Mouse (Mus musculus) forebrain, embryonic 11.5 days (tissue): ENCODE results near the gene Esr1. TPM values are rescaled to one million over a fixed set of nuclear protein-coding genes. Genes with fewer than 3 reads are reported as not detected.
"Not testable (repeated sequence)": the region's sequence is repeated elsewhere in the genome, so short reads cannot be mapped to it uniquely, and the experiment has no call there.

Experiments
- ATAC-seq: fragments of 200-750 bp; cut with Nextera tagmentation; replicated peaks from 2 replicates; pipeline ENCODE4 v1.8.0; 2017; ENCODE audit warnings: moderate TSS enrichment; ENCODE audit not compliant: low FRiP score
- DNase-seq: peaks from one replicate; pipeline ENCODE4 v3.0.0-alpha.2; 2017; ENCODE audit warnings: low spot score
- H3K27ac ChIP-seq: fragments of 300-500 bp; sonication (generic); 2 replicates; pipeline ENCODE4 v1.5.1; 2014; ENCODE audit warnings: low read depth, low read length
- H3K27me3 ChIP-seq: fragments of 300-500 bp; sonication (generic); 2 replicates; pipeline ENCODE4 v1.6.1; 2014; ENCODE audit warnings: mild to moderate bottlenecking, low read length, mixed read lengths; ENCODE audit not compliant: control insufficient read depth, insufficient read depth
- H3K36me3 ChIP-seq: fragments of 300-500 bp; sonication (generic); 2 replicates; pipeline ENCODE4 v1.6.1; 2014; ENCODE audit warnings: mild to moderate bottlenecking, low read length, moderate library complexity, mixed read lengths; ENCODE audit not compliant: control insufficient read depth, insufficient read depth
- H3K4me1 ChIP-seq: fragments of 300-500 bp; sonication (generic); replicated peaks from 2 replicates; pipeline ENCODE4 v1.6.1; 2014; ENCODE audit warnings: low read length, mixed read lengths; ENCODE audit not compliant: control insufficient read depth, insufficient read depth
- H3K4me2 ChIP-seq: fragments of 300-500 bp; sonication (generic); 2 replicates; pipeline ENCODE4 v1.6.1; 2014; ENCODE audit warnings: low read depth, mild to moderate bottlenecking, low read length, moderate library complexity, mixed read lengths; ENCODE audit not compliant: severe bottlenecking
- H3K4me3 ChIP-seq: fragments of 300-500 bp; sonication (generic); 2 replicates; pipeline ENCODE4 v1.5.1; 2014; ENCODE audit warnings: low read depth, low read length
- H3K9ac ChIP-seq: fragments of 300-500 bp; sonication (generic); 2 replicates; pipeline ENCODE4 v1.6.1; 2014; ENCODE audit warnings: low read length
- H3K9me3 ChIP-seq: fragments of 300-500 bp; sonication (generic); 2 replicates; pipeline ENCODE4 v1.6.1; 2016; ENCODE audit warnings: low read length, mixed read lengths; ENCODE audit not compliant: control insufficient read depth
- WGBS: fragments of 180-500 bp; shearing (Covaris S2); extraction: QIAGEN DNeasy Blood & Tissue Kit; methylation state at CpG from one replicate; pipeline ENCODE4 v1.1.7; 2014; 5-methylcytosine and 5-hydroxymethylcytosine counted together
- polyA plus RNA-seq: library from polyadenylated mRNA; unstranded; fragments of >200 nt; fragmentation: Nextera tagmentation; extraction: Ambion mirVana; gene quantifications from 2 replicates; pipeline ENCODE4 v1.2.1, GENCODE M21; 2014

Esr1 gene
- polyA plus RNA-seq, 1 experiment from 2014 or later = 0.13 TPM

DNA sequence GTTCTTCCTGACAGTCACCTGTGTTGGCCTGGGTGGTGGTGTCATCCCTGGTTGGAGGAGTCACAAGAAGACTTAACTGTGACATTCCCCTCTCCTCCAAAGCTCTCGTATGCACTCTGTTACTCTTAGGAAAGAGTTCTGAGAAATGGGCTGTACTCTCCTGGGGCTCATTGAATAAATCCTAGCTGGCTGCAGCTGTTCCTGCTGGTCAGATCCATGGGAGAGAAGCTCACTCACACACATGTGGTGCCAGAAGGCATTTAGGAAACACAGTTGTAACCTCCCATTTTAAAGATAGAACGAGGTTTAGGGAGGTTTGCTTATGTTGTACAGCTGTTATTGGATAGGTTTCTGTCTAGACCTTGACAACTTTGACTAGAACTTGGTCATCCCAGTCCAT, 120.9 kb downstream of the Esr1 start:
- no peak overlapping the region for H3K4me3 ChIP-seq
- H3K27ac ChIP-seq = no peak overlapping the region
- H3K27me3 ChIP-seq = no peaks in the 10 kb centered on the region
- no peaks in the 10 kb centered on the region for H3K9me3 ChIP-seq
- H3K9ac ChIP-seq = no peak overlapping the region
- no peaks in the 10 kb centered on the region for H3K4me1 ChIP-seq
- no peaks in the 10 kb centered on the region for H3K36me3 ChIP-seq
- 69% methylated on average over 2 of the region's 2 CpGs for WGBS
- DNase-seq (no peak), ATAC-seq (no peak)
- no peak overlapping the region for H3K4me2 ChIP-seq

DNA sequence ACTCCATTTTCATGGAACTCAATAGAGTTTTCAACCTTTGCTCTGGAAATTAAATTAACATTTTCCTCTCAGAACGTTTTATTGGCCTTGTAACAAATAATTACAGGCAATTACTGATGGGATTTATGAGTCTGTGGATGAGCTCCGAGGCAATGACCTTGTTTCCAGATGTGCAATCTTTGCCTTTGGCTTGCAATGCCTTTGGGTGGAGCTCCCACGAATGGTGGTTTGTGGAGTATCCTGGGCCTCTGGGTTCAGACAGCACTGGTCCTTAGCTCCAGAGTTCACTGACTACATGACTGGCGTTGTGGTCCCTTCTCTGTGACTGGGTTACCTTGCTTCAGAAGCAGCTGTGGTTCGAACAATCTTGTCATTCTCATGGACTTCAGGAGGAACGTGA, 122.6 kb downstream of the Esr1 start:
- Histone ChIP-seq H3K9ac (no peak overlapping the region), H3K4me2 (no peak overlapping the region), H3K4me1 (no peaks in the 10 kb centered on the region), H3K36me3 (no peaks in the 10 kb centered on the region), H3K9me3 (no peaks in the 10 kb centered on the region), H3K4me3 (no peak overlapping the region), H3K27me3 (no peaks in the 10 kb centered on the region), H3K27ac (no peak overlapping the region)
- DNase-seq (no peak), ATAC-seq (no peak)
- 73% methylated on average over 6 of the region's 6 CpGs for WGBS

DNA sequence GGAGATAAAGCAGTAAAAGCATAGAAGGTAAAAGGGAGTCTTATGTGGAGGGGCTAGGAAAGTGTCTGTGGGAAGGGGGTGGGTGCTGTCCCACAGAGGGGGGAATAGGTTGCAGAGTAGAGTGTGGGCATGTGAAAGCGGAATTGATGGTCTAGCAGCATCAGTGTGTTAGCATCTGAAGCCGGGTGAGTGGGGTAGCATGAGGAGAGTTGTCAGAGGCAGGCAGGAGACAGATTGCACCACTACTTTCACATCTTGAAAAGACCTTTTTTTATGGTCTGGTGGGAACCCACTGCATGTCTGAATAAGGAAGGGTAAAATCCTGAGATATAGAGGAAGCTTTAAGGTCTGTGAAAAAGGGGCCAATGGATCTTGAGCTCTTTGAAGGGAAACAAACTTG, 123.5 kb downstream of the Esr1 start:
- DNase-seq (no peak), ATAC-seq (no peak)
- H3K27me3 ChIP-seq = no peaks in the 10 kb centered on the region
- no peaks in the 10 kb centered on the region for H3K9me3 ChIP-seq
- 92% methylated on average over 2 of the region's 2 CpGs for WGBS
- H3K4me1 ChIP-seq = no peaks in the 10 kb centered on the region
- H3K27ac ChIP-seq = no peak overlapping the region
- no peak overlapping the region for H3K4me3 ChIP-seq
- H3K36me3 ChIP-seq = no peaks in the 10 kb centered on the region
- no peak overlapping the region for H3K9ac ChIP-seq
- H3K4me2 ChIP-seq = no peak overlapping the region

GRCm38 (mm10) chr10:4738311-4738710, 126.9 kb downstream of the Esr1 start:
- DNase-seq = no peak
- Histone ChIP-seq H3K4me1 (no peaks in the 10 kb centered on the region), H3K4me3 (no peak overlapping the region), H3K4me2 (no peak overlapping the region), H3K27ac (no peak overlapping the region), H3K27me3 (no peaks in the 10 kb centered on the region), H3K9ac (no peak overlapping the region), H3K36me3 (no peaks in the 10 kb centered on the region), H3K9me3 (no peaks in the 10 kb centered on the region)
- ATAC-seq = no peak
- WGBS = 92% methylated on average over 2 of the region's 2 CpGs

GRCm38 (mm10) chr10:4751091-4751490, 139.7 kb downstream of the Esr1 start:
- DNase-seq, H3K4me1 ChIP-seq, H3K9ac ChIP-seq, H3K4me2 ChIP-seq, H3K27me3 ChIP-seq, H3K9me3 ChIP-seq, ATAC-seq, H3K4me3 ChIP-seq, H3K36me3 ChIP-seq, H3K27ac ChIP-seq: not testable (repeated sequence)
- WGBS = 86% methylated on average over 1 of the region's 1 CpGs

- no peaks in the 10 kb centered on the region for H3K4me1 ChIP-seq
- no peak overlapping the region for H3K27ac ChIP-seq
- no peaks in the 10 kb centered on the region for H3K9me3 ChIP-seq
- no peak overlapping the region for H3K4me3 ChIP-seq
- no peak overlapping the region for H3K9ac ChIP-seq
- no peaks in the 10 kb centered on the region for H3K27me3 ChIP-seq
- no peaks in the 10 kb centered on the region for H3K36me3 ChIP-seq
- no peak overlapping the region for H3K4me2 ChIP-seq
- 84% methylated on average over 4 of the region's 4 CpGs for WGBS
- no peak for ATAC-seq
- DNase-seq = no peak
Observed at GRCm38 (mm10) chr10:4752977-4753376, 141.6 kb downstream of the Esr1 start.

DNA sequence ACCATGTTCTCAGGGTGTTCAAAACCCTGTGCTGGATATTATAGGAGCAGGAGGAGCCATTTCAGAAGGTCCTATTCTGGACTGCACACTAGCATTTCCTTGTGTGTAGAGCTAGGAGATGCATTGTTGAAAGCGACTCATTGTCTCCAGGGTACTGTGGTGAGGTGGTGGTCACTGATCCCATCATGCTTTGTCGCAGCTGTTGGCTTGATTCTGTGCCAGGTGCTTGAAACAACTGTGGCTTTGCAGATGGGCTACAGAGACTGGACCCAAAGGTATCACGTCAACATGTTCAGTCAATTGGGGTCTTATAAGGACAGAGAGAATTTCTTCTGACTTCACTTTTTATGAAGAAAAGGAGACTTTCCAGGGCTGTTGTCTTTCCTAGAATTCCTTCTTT, 164.1 kb downstream of the Esr1 start:
- H3K4me3 ChIP-seq = no peak overlapping the region
- no peaks in the 10 kb centered on the region for H3K9me3 ChIP-seq
- H3K4me2 ChIP-seq = no peak overlapping the region
- H3K27ac ChIP-seq = no peak overlapping the region
- no peaks in the 10 kb centered on the region for H3K4me1 ChIP-seq
- DNase-seq (no peak), ATAC-seq (no peak)
- no peaks in the 10 kb centered on the region for H3K36me3 ChIP-seq
- no peaks in the 10 kb centered on the region for H3K27me3 ChIP-seq
- WGBS = 85% methylated on average over 3 of the region's 3 CpGs
- no peak overlapping the region for H3K9ac ChIP-seq

DNA sequence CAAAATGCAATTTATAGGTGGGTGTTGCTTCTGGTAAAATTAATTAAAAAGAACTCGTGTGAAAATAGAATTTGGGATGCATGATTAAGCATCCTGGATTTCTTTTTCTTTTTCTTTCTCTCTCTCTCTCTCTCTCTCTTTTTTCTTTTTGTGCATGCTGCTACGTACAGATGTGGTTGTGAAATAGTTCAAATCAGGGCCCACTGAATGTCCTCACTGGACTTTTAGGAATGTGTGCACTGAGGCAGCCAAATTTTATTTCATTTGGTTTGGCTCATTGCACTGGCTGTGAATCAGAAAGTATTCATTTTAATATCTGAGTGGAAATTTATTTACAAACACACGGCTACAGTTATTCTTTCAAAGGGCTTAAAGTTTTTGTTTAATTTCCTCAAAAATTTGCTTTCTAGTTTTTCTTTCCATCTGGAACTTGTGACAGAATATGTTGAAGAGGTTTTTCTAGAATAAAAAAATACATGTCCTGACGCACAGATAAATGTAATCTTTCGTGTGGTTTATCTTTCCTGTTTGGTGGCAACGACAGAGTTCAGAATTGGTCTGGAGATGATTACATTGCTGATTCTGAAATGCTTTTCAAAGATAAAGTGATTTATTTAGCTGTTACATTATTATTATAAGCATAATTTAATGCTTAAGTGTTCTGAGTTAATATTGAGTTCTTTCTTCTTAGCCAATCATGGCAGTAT, 164.8 kb downstream of the Esr1 start:
- WGBS = 75% methylated on average over 6 of the region's 6 CpGs
- no peak overlapping the region for H3K4me2 ChIP-seq
- no peaks in the 10 kb centered on the region for H3K36me3 ChIP-seq
- H3K27me3 ChIP-seq = no peaks in the 10 kb centered on the region
- no peak overlapping the region for H3K4me3 ChIP-seq
- H3K27ac ChIP-seq = no peak overlapping the region
- no peaks in the 10 kb centered on the region for H3K9me3 ChIP-seq
- no peak overlapping the region for H3K9ac ChIP-seq
- DNase-seq (no peak), ATAC-seq (no peak)
- H3K4me1 ChIP-seq = no peaks in the 10 kb centered on the region

DNA sequence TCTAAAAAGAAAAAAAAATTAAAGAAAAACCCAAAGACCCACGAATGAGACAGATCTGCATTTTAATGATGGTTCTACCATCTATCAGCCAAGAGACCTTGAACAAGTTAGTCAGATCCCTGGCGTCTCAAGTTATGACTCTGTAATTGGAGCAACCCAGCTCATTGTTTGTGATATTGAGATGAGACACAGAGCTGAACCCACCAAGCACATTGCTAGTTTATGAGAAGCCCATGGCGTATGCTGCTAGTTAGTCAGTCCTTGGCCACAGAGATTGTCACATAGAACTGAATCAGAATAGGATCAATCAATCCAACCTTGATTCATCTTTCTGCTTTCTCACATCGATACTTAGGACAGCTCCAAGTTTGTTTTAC, 165.3 kb downstream of the Esr1 start:
- Histone ChIP-seq H3K9ac (no peak overlapping the region), H3K4me3 (no peak overlapping the region), H3K4me2 (no peak overlapping the region), H3K27me3 (no peaks in the 10 kb centered on the region), H3K4me1 (no peaks in the 10 kb centered on the region), H3K27ac (no peak overlapping the region), H3K9me3 (no peaks in the 10 kb centered on the region), H3K36me3 (no peaks in the 10 kb centered on the region)
- no peak for DNase-seq
- 86% methylated on average over 4 of the region's 4 CpGs for WGBS
- ATAC-seq = no peak
